Mouse (Mus musculus): ENCODE measurements around the gene Mrpl20. TPM values are rescaled to one million over a fixed set of nuclear protein-coding genes. Genes with fewer than 3 reads are reported as not detected.
"Not testable (repeated sequence)": the region's sequence is repeated elsewhere in the genome, so short reads cannot be mapped to it uniquely, and the experiment has no call there.

Mrpl20 gene
- total RNA-seq, 4 experiments from 2014 or later = 102 to 144 (median 126) TPM

DNA sequence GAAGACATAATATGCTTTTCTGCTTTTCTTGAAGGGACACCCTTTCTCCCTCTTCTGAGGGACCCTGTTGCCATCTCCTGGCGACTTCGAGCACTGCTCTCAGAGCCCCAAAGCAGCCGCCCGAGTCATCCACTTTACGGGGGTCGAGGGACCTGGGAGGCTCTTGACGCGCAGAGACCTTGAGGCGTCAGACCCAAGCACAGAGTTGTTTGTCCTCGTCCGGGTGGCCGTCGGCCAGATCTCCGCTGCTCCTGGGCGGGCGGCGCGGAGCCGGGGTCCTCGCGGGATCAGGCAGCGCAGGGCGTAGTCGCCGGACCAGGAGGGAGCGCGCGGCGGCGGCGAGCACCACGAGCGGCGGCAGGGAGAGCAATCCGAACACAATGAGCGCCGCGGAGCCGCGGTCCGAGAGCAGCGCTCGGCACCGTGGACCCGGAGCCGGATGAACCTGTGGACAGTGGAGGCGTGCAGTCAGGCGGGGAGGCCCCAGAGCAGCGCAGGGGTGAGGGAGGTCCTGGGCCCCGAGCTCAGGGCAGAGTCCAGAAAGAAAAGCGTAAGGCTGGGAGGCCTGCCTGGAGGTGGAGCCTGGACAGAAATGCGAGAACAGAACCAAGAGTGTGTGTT, 18.5 kb upstream of the Mrpl20 start:
- peak; percentile 69 for DNase-seq

DNA sequence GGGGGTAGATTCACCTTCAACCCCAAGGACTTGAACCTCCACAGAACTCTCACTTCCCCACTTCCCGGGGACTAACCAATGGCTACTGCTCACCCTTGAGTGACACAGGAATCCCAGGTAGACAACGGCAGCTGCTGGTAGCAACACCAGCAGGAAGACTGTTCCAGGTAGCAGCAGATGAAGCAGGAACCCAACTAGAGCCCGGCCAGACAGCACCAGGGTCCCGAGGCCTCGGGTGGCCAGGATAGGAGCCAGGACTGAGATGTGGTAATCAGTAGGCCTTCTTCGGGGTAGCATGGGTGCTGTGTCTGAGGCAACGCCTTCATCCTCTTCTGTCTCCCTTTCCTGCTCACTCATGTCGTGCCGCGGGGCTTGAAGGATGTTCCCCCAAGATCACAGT, 17.4 kb upstream of the Mrpl20 start:
- no peak for DNase-seq

DNA sequence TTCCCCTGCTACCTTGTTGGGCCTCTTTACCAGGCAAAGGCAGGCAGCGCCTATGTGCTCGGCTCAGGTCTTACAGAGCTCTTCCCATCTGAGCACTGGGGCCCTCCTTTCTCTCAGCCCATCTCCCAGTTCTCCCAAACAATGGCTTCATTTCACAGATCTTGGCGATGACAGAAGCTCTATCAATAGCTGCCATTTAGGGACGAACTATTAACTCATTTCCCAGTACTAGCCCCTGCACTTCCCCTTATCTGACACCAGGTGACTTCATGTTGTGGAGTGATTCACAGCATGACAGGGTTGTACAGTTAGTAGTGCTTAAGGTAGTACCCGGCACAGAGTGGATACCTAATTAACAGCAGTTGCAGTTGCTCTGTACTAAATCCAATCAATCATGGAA, 16.9 kb upstream of the Mrpl20 start, which contains the start of gene Tmem88b:
TSS of gene Tmem88b (minus strand) at position 56 of the 400 bp plus-strand sequence.
- no peak for DNase-seq

DNA sequence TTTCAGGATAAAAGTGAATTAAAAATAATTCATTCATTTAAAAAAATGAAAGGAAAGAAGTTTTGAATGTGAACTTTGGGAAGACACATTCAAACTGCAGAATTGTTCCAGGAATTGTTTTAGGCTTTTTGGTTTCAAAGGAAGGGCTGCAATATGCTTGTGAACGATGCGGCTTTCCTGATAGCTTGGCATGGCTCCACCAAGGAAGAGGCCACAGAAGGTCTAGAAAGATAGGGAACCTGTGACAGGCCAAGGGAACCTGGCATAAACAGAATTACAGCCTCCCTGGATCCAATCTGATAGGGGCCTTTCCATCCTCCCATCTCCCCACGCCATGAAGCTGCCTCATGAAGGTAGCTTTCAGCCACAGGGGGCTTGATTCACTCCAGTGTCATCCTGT, 14.4 kb upstream of the Mrpl20 start:
- no peak for DNase-seq

DNA sequence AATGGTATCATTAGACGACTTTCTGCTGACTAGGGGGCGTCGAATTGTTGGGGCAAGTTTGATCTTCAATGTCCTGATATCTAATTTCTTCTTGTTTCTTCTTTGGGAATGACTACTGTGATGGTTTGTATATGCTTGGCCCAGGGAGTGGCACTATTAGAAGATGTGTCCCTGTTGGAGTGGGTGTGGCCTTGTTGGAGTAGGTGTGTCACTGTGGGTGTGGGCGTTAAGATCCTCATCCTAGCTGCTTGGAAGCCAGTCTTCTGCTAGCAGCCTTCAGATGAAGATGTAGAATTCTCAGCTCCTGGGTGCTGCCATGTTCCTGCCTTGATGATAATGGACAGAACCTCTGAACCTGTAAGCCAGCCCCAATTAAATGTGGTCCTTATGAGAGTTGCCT, 13.8 kb upstream of the Mrpl20 start:
- not testable (repeated sequence) for DNase-seq

DNA sequence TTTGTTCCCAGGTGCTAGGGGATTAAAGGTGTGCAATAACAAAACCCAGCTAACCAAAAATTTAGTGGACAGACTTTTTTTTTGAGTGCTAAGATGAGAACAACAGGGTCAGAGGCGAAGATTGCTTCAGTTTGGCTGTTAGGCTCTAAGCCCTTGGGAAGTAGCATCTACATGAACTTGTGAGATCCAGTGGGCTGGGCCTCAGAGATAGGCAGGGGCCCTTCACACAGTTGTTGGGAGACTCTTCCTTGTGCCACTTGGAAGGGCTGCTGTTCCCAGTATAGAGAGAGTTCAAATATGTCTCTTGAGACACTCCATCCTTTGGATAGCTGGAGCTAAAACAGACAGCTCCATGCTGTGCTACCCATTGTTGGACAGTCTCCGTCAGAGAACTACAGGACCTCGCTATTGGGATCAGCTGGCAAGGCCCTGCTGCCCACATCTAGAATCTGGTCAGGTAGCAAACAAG, 12.6 kb upstream of the Mrpl20 start, which contains the start of gene Ankrd65:
TSS of gene Ankrd65 (plus strand) at position 419 of the 469 bp plus-strand sequence.
- no peak for DNase-seq

DNA sequence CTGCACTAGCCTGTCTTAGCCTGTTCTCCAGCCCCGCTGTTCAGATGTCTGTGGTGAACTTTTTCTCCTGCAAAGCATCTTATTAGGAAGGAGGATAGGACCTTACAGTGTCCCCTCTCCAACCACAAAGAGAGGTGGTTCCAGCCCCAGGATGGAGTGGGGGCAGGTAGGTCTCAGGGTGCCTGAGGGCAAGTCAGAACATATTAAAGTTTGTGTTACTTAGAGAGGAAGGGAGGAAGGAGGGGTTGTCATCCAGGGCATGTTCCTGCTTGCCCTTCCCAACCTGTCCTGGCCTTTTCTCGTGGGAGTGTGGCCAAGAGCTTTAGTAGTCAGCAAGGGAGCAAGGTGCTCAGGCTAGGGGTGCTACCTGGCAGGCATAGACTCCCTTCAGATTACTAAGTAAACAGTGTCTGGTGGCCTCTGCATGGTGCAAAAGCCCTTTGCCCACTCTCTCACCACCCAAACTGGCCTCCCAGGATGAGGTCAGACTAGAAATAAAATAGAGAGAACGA, 12.0 kb upstream of the Mrpl20 start:
- no peak for DNase-seq

DNA sequence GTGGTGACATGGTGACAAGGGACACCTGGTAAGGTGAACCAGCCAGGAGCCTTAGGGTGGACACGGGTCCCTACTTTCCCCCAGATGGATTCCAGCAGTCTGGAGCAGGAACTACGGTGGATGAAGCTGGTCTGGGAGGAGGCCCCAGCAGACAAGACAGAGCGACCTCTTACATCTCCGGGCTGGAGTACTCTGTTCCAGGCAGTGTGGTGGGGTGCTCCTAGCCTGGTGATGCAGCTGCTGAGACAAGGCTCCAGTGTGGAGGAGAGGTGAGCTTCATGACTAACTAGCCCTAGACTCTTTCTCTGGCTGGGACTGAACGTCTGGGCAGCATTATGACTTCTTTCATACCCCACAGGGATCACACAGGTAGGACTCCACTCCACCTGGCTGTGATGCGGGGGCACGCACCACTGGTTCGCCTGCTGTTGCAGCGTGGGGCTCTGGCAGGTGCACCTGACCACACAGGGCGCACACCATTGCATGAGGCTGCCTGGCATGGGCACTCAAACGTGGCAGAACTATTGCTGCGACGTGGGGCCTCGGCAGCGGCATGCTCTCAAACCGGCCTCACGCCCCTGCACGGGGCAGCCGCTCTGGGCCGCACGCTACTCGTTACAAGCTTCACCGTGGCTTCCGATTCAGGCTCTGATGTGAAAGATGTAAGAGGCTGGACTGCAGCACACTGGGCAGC, 11.3 kb upstream of the Mrpl20 start:
- DNase-seq = no peak

DNA sequence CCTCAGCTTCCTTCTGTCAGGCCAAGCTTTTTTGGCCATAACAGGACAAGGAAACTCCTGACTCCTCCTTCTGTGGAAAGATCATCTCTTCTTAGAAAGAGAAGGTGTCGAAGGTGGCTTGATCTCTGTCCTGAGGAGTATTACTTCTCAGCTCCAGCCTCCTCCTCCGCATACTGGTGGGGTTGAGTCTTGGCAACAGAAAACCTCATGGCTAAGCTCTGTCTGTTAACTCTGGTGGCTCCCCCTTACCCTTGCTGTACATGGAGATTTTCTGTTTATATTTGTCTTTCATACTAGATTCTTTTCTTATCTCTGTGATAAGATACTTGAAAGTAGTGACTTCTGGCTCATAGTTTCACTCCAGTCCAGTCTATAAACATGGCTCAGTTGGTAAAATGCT, 8.9 kb upstream of the Mrpl20 start:
- DNase-seq = no peak

DNA sequence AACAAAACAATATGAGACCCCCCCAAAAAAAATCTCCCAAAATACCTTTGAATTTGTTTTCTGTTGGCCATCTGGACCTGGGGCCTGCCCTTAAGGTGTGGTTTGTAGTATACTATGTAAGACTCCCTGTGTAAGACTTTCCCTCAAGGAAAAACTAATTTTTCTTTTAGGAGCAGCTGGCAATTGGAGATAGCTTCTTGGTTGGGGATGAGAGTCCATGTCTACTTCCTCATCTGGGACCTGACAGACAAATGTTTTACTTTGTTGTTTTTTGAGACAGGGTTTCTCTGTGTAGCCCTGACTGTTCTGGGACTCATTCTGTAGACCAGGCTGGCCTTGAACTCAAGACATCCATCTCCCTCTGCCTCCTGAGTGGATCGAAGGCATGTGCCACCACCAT, 603 bp upstream of the Mrpl20 start:
- no peak for DNase-seq

DNA sequence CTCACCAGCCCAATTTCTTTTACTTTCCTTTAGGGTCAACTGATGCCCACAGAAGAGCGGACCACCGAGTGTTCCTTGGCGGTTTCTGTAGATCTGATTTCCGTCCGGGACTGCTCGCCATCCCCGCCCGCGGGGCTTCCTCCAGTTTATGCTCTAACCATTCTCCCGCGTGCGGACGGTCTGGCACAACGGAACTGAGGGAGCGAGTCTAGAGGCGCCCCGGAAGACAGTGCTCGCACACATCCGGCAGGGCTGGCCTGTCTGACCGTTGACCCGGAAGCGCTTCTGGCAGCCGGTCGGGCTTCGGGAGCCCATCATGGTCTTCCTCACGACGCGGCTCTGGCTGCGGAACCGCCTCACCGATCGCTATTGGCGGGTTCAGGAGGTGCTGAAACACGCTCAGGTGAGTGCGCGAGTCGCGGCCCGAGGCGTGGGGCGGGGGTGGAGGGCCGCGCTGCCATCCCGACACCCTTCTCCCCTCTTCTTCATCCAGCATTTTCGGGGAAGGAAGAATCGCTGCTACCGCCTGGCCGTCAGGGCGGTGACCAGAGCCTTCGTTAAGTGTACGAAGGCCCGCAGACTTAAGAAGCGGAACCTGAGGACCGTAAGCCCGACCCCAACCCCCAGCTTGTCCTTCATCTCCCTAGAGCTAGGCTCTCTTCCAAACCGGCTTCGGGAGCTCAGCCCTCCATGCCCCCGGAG, 813 bp downstream of the Mrpl20 start:
- DNase-seq = peak; percentile 92

DNA sequence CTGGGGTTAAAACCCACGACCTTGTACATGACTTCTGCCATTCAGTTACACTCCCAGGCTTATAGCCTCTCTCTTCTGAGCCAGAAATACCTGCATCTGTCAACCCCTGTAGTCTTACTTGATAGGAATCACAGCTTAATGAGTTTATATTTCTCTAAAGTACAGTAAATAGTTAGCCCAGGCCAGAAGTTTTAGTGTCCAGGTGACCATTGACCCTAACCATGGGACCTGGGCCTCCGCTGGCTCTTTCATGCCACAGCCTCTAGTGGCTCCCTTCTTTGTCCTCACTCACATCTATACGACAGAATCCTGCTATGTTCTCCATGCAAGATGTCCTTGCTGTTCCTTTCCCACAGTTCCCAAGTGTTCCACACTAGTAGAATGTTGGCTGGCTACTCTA, 5.2 kb downstream of the Mrpl20 start:
- no peak for DNase-seq

DNA sequence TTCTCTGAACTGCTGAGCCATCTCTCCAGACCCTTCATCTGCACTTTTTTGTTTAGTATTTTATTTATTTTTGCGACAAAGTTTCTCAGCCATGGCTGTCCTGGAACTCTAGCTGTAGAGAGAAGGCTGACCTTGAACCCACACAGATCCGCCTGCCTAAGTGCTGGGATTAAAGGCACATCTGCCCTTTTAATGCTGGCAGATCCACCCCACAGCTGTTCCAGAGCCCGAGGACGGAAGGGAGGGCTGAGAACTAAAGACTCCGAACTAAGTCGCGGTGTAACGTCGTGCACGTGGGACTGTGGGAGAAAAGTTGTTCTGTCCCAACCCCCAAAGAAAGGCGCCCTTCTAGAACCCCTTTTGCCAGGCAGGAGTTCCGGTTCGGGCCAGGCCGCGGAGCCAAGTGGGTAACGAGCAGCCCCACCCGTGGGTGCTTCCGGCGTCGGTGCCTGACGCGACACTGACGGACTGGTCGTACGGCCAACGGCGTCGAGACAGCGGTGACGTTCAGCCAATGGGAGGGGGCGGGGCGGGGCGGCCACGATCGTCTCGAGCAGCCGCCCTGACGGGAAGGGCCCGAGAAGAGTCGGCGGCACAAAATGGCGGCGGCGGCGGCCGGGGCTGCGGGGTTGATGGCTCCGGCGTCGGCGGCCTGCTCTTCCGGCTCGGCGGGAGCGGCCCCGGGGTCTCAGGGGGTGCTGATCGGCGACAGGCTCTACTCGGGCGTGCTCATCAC, 9.4 kb downstream of the Mrpl20 start, which contains the start of gene Ccnl2:
TSS of gene Ccnl2 (plus strand) at position 561 of the 736 bp plus-strand sequence.
- peak; percentile 94 for DNase-seq

DNA sequence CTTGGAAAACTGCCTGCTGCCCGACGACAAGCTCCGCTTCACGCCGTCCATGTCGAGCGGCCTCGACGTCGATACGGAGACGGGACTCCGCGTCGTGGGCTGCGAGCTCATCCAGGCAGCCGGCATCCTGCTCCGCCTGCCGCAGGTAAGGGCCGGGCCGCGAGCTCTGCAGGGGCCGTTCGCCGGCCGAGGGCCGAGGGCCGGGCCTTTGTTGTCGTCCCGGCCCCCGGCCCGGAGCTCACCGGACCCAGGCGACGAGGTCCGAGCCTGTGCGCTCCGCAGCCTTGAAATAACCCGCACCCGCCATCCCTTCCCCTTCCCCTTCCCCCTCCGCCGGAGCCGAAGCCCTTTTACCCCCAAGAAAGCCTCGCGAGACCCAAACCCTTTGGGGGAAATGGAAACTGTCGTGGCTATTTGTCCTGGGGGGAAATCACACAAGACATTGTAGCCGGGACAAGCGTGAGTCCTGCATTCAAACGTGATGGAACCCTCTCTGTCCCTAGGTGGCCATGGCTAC, 10.0 kb downstream of the Mrpl20 start:
- DNase-seq = peak; percentile 36

DNA sequence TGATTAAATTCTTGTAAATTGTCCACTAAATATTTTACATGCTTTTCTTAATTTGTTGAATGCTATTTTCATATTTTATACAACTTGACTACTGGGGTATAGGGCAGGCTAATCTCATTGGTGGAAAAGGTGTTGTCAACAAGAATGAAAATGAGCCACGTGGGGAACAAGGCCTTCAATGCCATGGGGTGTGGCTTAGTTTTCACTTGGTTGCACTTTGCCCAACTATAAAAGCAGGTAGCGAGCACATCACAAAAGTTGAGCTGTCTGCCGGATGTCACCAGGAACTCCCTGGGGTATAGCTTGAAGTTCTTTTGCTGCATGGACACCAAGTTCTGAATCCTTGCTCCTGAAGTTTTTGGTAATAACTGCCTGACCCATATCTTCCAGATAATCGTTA, 14.9 kb downstream of the Mrpl20 start:
- DNase-seq = no peak

DNA sequence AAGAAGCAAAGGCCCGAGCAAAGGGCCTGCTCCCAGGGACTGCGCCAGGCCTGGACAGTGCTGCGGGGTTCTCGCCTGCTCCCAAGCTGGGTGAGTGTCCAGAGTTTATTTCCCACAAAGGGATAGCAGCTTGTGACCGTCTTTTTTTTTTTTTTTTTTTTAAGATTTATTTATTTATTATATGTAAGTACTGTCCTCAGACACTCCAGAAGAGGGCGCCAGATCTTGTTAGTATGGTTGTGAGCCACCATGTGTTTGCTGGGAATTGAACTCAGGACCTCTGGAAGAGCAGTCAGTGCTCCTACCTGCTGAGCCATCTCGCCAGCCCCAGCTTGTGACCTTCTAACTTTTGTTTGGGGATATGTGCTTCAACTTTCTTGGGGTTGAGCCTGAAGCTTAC, 18.3 kb downstream of the Mrpl20 start:
- DNase-seq = no peak

DNA sequence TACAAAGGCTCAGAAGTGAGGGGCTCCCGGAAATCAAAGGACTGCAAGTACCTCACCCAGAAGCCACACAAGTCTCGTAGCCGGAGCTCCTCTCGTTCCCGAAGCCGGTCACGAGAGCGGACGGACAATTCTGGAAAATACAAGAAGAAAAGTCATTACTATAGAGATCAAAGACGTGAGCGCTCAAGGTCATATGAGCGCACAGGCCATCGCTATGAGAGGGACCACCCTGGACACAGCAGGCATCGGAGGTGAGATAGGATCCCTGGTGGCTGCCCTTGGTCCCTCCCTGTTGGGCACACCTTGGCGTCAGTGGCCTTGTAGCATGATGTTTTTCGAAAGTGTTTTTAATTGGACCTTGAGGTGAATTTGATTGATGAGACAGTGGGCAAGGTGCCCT, 20.8 kb downstream of the Mrpl20 start:
- peak; percentile 42 for DNase-seq

DNA sequence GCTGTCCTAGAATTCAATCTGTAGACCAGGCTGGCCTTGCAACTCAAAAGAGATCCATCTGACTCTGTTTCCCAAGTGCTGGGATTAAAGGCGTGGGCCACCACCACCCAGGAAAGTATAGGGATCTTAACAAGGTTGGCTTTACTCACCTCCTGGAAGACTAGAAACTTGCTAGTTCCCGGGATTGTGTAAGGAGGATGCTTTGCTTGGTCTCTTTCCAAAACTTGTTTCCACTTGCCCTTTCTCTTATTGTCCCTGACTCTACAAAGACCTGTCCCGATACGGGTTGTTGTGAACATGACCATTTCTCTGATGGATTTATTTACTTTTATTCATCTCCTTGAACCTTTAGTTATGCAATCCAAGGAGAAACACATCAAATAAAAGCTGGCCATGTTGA, 27.2 kb downstream of the Mrpl20 start:
- DNase-seq = no peak

DNA sequence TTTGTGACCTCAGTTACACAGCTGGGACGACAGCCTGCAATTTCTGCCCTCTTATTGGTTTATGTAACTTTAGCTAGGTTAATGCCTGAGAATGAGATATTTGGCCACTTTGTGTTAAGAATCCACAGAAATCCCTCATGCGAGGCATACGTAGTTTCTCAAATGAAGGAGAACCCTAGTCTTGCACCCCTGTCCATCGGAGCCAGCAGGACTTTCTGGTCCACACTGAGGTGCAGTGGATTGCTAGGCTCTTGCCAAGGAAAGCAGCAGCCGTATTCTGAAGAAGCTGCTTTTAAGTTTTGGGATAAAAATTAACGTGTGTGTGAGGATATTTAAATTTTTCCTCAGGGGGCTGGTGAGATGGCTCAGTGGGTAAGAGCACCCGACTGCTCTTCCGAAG, 27.9 kb downstream of the Mrpl20 start:
- DNase-seq = no peak

DNA sequence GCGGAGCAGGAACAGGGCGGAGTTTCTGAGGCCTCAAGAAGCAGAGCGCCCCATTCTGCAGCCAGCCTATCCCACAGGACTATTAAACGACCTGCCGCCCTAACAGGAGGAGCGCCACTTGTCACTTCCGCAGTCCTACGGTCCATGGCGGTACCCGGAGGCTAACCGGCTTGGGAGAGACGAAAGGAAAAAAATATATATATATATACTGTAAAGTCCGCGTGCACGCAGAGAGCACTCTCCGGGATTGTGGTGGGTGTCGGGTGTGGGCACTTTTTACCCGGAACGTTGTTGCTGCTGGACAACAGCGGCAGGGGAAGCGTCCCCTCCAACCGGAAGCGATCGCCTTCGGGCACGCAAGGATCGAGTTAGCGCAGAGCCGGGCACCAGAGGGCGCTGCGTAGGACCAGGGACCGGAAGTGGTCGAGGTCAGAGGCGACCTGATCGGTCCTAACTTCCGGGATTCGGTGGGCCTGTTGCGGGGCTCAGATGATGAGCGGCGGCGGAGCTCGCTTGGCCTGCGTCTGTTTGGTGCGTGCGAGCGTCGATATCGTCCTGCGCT, 28.6 kb downstream of the Mrpl20 start, which contains the start of gene Aurkaip1:
TSS of gene Aurkaip1 (plus strand) at position 68 of the 562 bp plus-strand sequence.
- DNase-seq = peak; percentile 92

DNA sequence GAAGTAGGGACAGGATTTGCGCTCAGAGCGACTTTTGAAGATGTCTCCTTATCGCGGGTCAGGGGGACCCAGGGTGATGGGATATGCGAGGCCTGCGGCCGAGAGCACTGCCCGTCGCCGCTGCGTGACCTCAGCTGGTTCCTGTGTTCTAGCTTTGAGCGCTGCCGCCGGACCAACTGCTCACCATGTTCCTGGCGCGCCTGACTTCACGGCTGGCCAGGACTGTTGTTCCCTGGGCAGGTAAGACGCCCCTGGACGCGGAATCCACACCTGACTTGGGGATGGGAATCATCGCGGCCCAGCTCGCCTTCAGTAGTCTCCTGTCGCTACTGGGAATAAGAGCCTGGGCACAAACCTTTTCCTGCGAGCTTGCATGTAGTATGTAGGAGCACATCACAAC, 29.2 kb downstream of the Mrpl20 start:
- no peak for DNase-seq

DNA sequence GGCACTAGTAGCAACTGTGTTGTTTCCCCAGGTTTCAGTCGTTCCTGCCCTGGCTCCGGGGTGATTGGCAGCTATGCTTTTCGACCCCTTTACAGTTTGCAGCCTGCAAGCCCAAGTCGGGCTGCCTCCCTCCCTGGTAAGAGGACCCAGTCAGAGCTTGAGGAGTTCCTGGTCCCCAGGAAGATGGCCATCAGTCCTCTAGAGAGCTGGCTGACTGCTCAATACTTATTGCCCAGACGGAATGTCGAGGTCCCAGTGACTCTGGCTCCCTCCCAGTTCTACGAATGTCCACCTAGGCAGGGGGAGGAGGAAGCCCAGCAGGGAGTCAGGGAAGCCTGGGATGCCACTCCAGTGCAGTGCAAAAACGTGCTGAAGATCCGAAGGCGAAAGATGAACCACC, 29.6 kb downstream of the Mrpl20 start:
- no peak for DNase-seq
